Mouse (Mus musculus): Measurements from ENCODE around the gene Mtus2.
"Not testable (repeated sequence)": the region's sequence is repeated elsewhere in the genome, so short reads cannot be mapped to it uniquely, and the experiment has no call there.

The Mtus2 gene

DNA sequence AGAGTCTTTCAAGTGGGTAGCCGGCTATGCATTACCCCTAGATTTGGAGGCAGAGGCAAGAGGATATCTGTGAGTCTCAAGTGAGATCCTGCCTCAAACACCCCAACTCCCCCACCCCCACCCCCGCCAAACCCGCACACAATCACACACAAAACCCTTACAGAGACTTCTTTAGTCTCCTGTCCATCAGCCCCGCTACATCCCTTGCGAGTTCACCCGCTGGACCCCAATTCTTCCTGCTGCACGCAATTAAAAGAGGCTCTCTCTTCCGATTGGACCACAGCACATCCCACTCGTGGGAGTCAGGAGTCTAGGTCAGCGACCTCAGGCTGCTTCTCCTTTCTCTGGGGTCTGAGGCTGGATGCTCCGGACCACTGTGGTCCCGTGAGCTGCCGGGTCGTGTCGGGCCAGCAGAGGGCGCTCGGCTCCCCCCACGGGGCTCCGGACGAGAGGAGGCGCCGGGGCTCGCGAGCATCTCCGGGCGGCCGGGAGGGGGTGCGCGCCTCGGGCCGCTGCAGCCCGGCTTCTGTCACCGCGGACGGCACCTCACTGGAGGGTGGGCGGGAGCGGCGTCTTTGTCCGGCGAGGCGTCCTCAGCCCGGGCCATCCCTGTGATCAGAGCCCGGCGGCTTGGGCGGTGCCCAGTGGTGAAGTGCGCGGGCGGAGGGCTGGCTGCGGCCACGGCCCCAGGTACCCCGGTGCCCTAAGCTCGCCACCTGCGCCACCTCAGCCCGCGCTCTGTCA lies at the start of gene Mtus2:
Mtus2 (plus strand) TSS at position 500 of the 744 bp plus-strand sequence.
- peak; percentile 91 for DNase-seq

DNA sequence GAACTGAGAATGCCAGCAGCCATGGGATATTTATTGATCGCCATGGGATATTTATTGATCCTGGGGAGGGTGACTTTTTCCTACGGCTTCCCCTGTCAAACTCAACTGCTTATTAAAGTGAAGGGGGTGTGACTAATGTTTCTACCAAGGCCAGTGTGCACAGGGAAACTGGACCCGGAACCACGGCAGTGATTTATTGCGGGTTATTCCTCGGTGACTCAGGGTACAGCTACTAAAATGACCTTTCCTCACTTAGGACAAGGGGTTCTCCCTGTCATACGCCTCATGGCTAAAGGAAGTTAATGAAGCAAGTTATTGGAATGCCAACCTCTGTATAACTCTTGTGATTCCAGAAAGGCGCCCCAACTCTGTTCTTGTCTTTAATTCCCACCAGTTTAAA lies 49.3 kb upstream of the Mtus2 start:
- no peak for DNase-seq

GRCm38 (mm10) chr5:147910807-147911509 lies 46.2 kb upstream of the Mtus2 start:
- DNase-seq, result no peak

GRCm38 (mm10) chr5:147911744-147912143 lies 45.4 kb upstream of the Mtus2 start:
- DNase-seq, result no peak

GRCm38 (mm10) chr5:147913241-147913842 lies 43.8 kb upstream of the Mtus2 start:
- peak; percentile 29 for DNase-seq

- DNase-seq, result no peak
Observed at GRCm38 (mm10) chr5:147915038-147915566, 42.0 kb upstream of the Mtus2 start.

DNA sequence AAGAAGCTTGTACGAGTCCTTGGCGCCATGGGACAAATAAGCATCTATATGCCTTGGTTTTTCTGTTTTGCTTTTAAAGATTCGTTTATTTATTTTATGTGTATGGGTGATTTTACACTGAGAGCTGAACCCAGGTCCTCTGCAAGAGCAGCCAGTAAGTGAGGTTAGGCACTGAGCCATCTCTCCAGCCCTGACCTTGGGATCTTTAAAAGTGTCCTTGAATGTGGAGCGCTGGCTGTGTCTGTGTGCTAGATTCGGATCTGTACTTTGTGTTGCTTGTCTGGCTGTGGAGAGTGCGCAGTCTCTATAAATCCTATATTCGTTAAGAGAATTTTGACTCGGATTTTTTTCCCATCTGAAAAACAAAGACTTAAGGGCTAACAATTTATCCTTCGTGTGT lies 40.9 kb upstream of the Mtus2 start:
- DNase-seq, result no peak

DNA sequence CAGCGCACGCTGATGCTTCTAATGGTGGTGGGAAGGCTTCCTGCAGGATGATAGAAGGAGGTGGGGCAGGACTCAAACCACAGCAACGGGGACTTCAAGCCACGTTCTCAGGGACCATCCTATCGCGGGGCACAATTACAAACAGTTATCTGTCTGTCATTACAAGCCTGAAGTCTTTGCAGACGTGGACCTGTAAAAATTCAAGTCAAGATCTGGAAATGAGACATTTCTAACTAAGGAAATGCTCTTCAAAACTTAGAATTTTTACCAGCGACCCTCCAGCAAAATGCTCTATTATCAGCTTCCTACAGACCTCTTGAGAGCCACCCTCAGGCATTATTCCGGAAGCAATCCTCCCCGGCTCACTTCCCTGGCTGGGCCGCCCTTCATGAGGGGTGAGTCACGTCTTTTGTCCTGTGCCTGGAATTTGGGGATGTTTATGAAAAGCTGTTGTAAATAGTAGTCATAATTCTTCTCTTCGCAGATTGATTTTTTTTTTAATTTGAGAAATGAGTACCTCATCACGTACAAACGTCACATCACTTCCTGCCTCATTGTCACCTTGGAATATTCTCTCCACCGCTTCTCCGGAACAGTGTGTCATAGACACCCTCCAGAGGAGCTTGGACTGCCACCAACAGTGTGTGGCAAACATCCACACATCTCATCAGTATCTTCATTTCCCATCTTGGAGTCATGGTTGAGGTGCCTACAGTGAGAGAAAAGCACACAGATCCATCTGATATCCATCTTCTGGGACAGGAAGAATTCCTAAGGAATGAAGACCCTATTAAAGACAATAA lies 38.9 kb upstream of the Mtus2 start:
- peak; percentile 12 for DNase-seq

- DNase-seq, result no peak
Observed at GRCm38 (mm10) chr5:147924621-147925020, 32.5 kb upstream of the Mtus2 start.

DNA sequence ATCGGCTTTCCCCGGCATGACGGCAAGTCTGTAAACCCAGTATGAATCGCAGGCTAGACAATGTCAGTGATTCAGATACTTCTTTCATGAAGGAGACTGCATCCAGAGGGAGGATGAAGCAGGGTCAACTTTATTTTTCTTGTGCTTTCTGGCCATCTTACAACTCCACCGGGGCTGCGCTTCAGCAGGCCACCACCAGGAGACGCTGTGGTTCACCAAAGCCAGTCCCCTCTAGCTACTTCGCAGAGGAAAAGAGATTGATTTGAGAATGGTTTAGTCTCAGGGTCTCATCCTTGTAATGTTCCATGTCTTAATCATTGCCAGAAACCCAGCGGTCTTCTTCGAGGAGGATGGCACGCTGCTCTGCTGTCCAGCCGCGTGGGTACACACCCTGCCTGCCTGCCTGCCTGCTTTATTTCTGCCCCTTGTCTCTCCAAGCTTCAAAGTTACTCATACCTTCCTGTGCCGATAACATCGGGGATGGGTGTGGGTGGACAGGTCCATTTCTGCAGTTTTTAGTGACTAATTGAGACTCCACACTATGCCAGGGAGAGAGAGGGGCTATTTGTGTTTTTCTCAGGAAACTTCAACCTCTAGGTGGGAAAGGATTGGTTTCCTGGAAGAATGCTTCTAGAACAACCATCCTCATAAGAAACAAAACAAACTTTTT lies 31.1 kb upstream of the Mtus2 start:
- peak; percentile 17 for DNase-seq

DNA sequence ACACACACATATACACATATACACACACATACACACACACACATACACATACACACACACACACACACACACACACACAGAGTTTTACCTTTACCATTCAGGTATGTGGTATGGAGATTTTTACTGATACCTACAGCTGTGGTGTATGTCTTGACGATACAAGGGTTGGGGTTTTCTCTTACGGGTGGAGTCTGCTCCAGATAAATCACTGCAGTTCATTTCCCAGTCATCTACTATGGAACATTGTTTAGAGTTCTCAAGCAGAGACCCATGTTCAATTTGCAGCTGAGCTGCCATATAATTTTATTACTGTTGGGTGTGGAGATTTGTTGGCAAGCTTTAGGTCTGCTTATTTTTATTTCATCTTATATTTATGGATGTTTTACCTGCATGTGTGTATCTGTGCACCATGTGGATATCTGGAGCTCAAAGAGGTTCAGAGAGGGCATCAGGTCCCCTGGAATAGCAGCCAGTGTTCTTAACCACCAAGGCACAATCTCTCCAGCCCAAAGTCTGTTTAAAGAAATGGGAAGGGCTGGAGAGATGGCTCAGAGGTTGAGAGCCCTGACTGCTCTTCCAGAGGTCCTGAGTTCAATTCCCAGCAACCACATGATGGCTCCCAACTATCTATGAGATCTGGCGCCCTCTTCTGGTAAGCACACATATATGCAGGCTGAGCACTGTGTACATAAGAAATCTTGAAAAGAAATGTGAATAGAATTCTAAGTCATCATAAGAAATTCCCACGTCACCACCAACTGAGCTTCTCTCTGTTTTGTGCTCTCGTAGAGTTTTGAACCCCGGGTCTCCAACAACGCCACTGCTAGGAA lies 28.2 kb upstream of the Mtus2 start:
- DNase-seq, result no peak

GRCm38 (mm10) chr5:147935096-147935495 lies 22.0 kb upstream of the Mtus2 start:
- DNase-seq, result no peak

DNA sequence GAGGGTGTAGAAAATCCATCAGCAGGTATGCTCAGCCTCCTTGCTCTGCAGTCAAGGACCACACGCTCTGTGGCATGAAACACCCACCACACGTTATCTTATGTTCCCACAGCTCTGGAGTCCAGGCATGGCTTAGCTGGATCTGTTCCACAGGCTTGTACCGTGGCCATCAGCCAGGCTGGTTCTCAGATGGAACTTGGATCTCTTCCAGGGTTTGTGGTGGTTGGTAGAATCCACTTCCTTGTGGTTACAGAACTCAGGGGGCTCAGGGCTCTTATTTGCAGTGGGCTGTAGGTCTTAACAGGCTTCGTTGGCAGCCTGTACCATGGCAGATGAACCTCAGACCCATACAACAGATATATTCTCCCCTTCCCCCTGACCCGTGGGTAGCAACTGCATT lies 17.9 kb upstream of the Mtus2 start:
- no peak for DNase-seq

GRCm38 (mm10) chr5:147945000-147945666 lies 12.0 kb upstream of the Mtus2 start:
- peak; percentile 66 for DNase-seq

GRCm38 (mm10) chr5:147949881-147950280 lies 7.2 kb upstream of the Mtus2 start:
- no peak for DNase-seq

DNA sequence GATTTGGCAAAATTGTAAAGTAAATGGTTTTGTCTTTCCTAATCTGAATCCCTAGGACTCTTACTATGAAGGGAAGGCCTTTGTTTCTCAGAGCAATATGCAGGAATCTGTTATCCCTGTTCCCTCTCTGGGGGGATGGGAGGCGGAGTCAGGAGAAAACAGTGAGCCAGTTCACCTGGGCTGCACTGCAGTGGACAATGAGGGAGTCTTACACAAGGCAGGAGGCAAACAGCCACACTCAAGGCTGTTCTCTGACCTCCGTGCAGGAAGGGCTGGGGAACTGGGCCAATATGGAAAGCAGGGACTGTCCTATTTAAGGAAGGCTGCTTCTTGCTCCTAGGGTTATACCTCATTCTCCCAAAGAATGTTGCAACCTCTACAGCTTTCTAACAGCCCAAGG lies 5.4 kb upstream of the Mtus2 start:
- no peak for DNase-seq

GRCm38 (mm10) chr5:147953181-147953580 lies 3.9 kb upstream of the Mtus2 start:
- DNase-seq, result not testable (repeated sequence)

- no peak for DNase-seq
Observed at GRCm38 (mm10) chr5:147955671-147956070, 1.4 kb upstream of the Mtus2 start.

DNA sequence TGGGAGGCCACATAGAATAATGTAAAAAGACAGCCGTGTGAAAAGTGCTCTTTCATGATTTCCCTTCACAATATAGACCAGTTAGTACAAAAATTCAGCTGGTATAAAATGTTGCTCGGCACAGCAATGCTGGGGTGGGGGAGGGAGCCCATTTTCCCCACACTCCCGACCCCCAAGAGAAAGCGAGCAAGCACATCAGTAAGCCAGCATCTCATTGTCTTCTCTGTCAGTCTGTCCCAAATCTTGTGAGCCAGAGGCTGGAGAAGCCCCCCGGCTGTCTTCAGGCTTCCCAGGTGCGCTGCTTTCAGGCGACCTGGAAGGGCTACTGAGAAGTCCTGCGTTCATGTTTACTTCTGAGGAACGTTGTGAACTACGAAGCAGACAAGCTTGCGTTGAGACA lies 699 bp upstream of the Mtus2 start:
- no peak for DNase-seq

GRCm38 (mm10) chr5:147957592-147958271 lies 612 bp downstream of the Mtus2 start:
- peak; percentile 61 for DNase-seq

Data from embryo, embryonic 11 days (tissue).